Mouse (Mus musculus) right cerebral cortex, postnatal 4 days (tissue): ENCODE results near the gene Serpinf2.
"Not testable (repeated sequence)": the region's sequence is repeated elsewhere in the genome, so short reads cannot be mapped to it uniquely, and the experiment has no call there.

ENCODE experiments used
- DNase-seq: peaks from one replicate; pipeline ENCODE4 v3.0.0-alpha.2; 2022

The Serpinf2 gene

GRCm38 (mm10) chr11:75424459-75424858 is 14.9 kb downstream of the Serpinf2 start:
- no peak for DNase-seq

GRCm38 (mm10) chr11:75424033-75424432 is 15.4 kb downstream of the Serpinf2 start:
- DNase-seq, result no peak

- DNase-seq, result no peak
Measured at GRCm38 (mm10) chr11:75423091-75423490, 16.3 kb downstream of the Serpinf2 start.

- no peak for DNase-seq
Measured at GRCm38 (mm10) chr11:75422013-75422792, 17.2 kb downstream of the Serpinf2 start, which contains the start of gene Serpinf1. Serpinf1 (minus strand) TSS chr11:75422701.

GRCm38 (mm10) chr11:75421375-75422012 is 17.9 kb downstream of the Serpinf2 start:
- no peak for DNase-seq

GRCm38 (mm10) chr11:75420810-75421374 is 18.5 kb downstream of the Serpinf2 start:
- no peak for DNase-seq

- DNase-seq, result no peak
Measured at GRCm38 (mm10) chr11:75420037-75420436, 19.4 kb downstream of the Serpinf2 start.

- DNase-seq, result no peak
Measured at GRCm38 (mm10) chr11:75415994-75416393, 23.4 kb downstream of the Serpinf2 start.

GRCm38 (mm10) chr11:75415096-75415495 is 24.3 kb downstream of the Serpinf2 start:
- no peak for DNase-seq

- no peak for DNase-seq
Measured at GRCm38 (mm10) chr11:75410591-75410990, 28.8 kb downstream of the Serpinf2 start.

GRCm38 (mm10) chr11:75409679-75410575 is 29.5 kb downstream of the Serpinf2 start:
- no peak for DNase-seq

- peak; percentile 42 for DNase-seq
Measured at GRCm38 (mm10) chr11:75406865-75407264, 32.5 kb downstream of the Serpinf2 start.

- no peak for DNase-seq
Measured at GRCm38 (mm10) chr11:75406104-75406503, 33.3 kb downstream of the Serpinf2 start.

GRCm38 (mm10) chr11:75404801-75405200 is 34.6 kb downstream of the Serpinf2 start:
- DNase-seq, result no peak

- DNase-seq, result no peak
Measured at GRCm38 (mm10) chr11:75403301-75404052, 35.9 kb downstream of the Serpinf2 start.

GRCm38 (mm10) chr11:75402271-75402690 is 37.1 kb downstream of the Serpinf2 start:
- DNase-seq, result no peak

GRCm38 (mm10) chr11:75400099-75400498 is 39.3 kb downstream of the Serpinf2 start:
- no peak for DNase-seq

- DNase-seq, result no peak
Measured at GRCm38 (mm10) chr11:75399411-75399841, 40.0 kb downstream of the Serpinf2 start.

- no peak for DNase-seq
Measured at GRCm38 (mm10) chr11:75397452-75397851, 41.9 kb downstream of the Serpinf2 start.

GRCm38 (mm10) chr11:75395611-75396010 is 43.8 kb downstream of the Serpinf2 start:
- DNase-seq, result no peak

- not testable (repeated sequence) for DNase-seq
Measured at GRCm38 (mm10) chr11:75383529-75383928, 55.9 kb downstream of the Serpinf2 start.
